Mouse (Mus musculus) liver, embryonic 13.5 days (tissue): ENCODE measurements around the gene Lgals7. TPM values are rescaled to one million over a fixed set of nuclear protein-coding genes. Genes with fewer than 3 reads are reported as not detected.
A peak's percentile ranks its signal among the peaks of the same experiment; 100 is the strongest.
"Not testable (repeated sequence)": the region's sequence is repeated elsewhere in the genome, so short reads cannot be mapped to it uniquely, and the experiment has no call there.

Experiments
- ATAC-seq: fragments of 200-750 bp; cut with Nextera tagmentation; 2 replicates; pipeline ENCODE4 v1.8.0; 2017; ENCODE audit warnings: low read depth, mild to moderate bottlenecking, moderate number of reproducible peaks, moderate library complexity
- DNase-seq: peaks from one replicate; pipeline ENCODE4 v3.0.0; 2022
- H3K27ac ChIP-seq: fragments of 300-500 bp; sonication (generic); 2 replicates; pipeline ENCODE4 v1.5.1; 2015; ENCODE audit warnings: moderate library complexity, mild to moderate bottlenecking, inconsistent platforms
- H3K27me3 ChIP-seq: fragments of 300-500 bp; sonication (generic); 2 replicates; pipeline ENCODE4 v1.6.1; 2015; ENCODE audit warnings: mild to moderate bottlenecking, inconsistent platforms
- H3K36me3 ChIP-seq: fragments of 300-500 bp; sonication (generic); 2 replicates; pipeline ENCODE4 v1.6.1; 2015; ENCODE audit warnings: mild to moderate bottlenecking, inconsistent platforms
- H3K4me1 ChIP-seq: fragments of 300-500 bp; sonication (generic); replicated peaks from 2 replicates; pipeline ENCODE4 v1.6.1; 2015; ENCODE audit warnings: inconsistent platforms
- H3K4me2 ChIP-seq: fragments of 300-500 bp; sonication (generic); 2 replicates; pipeline ENCODE4 v1.6.1; 2015; ENCODE audit warnings: inconsistent platforms, mild to moderate bottlenecking, moderate library complexity
- H3K4me3 ChIP-seq: fragments of 300-500 bp; sonication (generic); replicated peaks from 2 replicates; pipeline ENCODE4 v1.5.1; 2015; ENCODE audit warnings: mild to moderate bottlenecking, inconsistent platforms
- H3K9ac ChIP-seq: fragments of 300-500 bp; sonication (generic); 2 replicates; pipeline ENCODE4 v1.6.1; 2015; ENCODE audit warnings: mild to moderate bottlenecking, inconsistent platforms
- H3K9me3 ChIP-seq: fragments of 300-500 bp; sonication (generic); replicated peaks from 2 replicates; pipeline ENCODE4 v1.6.1; 2016; ENCODE audit warnings: inconsistent platforms
- WGBS: fragments of 180-500 bp; shearing (Covaris S2); methylation state at CpG from one replicate; pipeline ENCODE4 v1.1.7; 2015; ENCODE audit not compliant: insufficient replicate concordance; 5-methylcytosine and 5-hydroxymethylcytosine counted together
- polyA plus RNA-seq: library from polyadenylated mRNA; unstranded; fragments of >200 nt; fragmentation: Nextera tagmentation; extraction: Ambion mirVana; gene quantifications from 2 replicates; pipeline ENCODE4 v1.2.1, GENCODE M21; 2015

Gene Lgals7
- polyA plus RNA-seq, 1 experiment from 2014 or later, result 0.44 TPM

DNA sequence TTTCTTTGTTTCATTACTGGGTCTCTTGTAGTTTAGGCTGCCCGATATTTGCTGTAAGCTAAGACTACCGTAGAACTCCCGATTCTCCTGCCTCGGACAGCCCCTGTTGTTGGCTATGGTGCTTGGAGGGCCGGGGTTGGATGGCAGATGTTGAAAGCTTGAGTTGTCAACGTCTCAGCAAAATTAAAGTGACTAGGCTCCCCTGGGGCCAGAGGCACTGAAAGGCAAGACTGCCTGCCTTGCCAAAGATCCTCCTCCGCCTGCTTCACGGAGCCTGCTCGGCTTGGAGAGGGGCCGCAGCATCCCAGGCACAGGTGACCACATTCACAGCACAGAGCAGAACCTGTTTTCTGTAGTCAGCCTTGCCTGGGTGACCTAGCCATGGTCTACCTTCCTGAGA lies 16.9 kb downstream of the Lgals7 start:
- Histone ChIP-seq H3K4me1 (peaks cover 32% of the 10 kb centered on the region), H3K27ac (no peak overlapping the region), H3K4me3 (no peak overlapping the region), H3K9me3 (no peaks in the 10 kb centered on the region), H3K27me3 (peaks cover 1% of the 10 kb centered on the region; the same call in 1 of the 2 replicates), H3K4me2 (no peak overlapping the region), H3K9ac (no peak overlapping the region), H3K36me3 (no peaks in the 10 kb centered on the region)
- ATAC-seq (no peak), DNase-seq (no peak)
- WGBS, result 84% methylated on average over 10 of the region's 10 CpGs

DNA sequence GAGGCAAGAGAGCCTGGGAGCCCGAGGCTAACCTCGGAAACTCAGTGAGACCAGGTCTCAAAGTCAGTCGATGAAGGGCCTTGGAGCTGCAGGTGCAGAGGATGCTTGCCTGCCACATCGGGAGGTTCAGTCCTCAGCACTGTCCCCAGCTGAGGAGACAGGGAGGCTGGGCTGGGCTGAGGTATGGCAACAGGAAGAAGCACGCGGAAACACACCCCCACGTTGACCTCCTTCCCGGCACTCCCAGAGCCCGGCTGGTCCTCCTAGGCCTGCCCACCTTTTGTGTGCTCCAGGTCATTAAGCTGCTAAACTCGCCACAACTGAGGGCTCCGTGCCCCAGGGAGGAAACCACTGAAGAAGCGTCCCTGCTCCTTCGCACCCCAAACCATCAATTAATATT lies 17.5 kb downstream of the Lgals7 start, which contains the start of gene Capn12:
TSS of gene Capn12 (plus strand) at position 224 of the 400 bp plus-strand sequence.
- 49% methylated on average over 13 of the region's 13 CpGs for WGBS
- H3K4me3 ChIP-seq, result no peak within 1 kb of the TSS
- no peaks in the 10 kb centered on the region for H3K36me3 ChIP-seq
- no peak within 1 kb of the TSS for H3K27ac ChIP-seq
- peaks cover 8% of the 10 kb centered on the region for H3K27me3 ChIP-seq
- H3K9me3 ChIP-seq, result no peaks in the 10 kb centered on the region
- no peak for ATAC-seq
- no peak within 1 kb of the TSS for H3K4me2 ChIP-seq
- peaks cover 28% of the 10 kb centered on the region for H3K4me1 ChIP-seq
- no peak within 1 kb of the TSS for H3K9ac ChIP-seq
- no peak for DNase-seq

DNA sequence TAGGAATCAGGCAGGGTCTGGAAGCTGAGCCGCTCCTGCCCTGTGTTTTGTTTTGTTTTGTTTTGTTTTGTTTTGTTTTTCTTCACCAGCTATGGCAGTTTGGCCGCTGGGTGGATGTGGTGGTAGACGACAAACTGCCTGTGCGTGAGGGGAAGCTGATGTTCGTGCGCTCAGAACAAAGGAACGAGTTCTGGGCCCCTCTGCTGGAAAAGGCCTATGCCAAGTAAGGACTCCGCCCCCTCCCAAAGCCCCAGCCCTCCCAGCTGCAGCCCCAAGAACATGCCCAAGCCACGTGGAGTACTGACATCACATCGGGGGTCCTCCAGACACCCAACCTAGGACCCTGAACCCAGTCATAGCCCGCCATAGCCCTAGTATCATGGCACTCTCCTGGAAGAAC lies 19.4 kb downstream of the Lgals7 start:
- Histone ChIP-seq H3K27ac (no peak overlapping the region), H3K9me3 (no peaks in the 10 kb centered on the region), H3K4me3 (no peak overlapping the region), H3K4me2 (no peak overlapping the region), H3K9ac (no peak overlapping the region), H3K27me3 (peaks cover 26% of the 10 kb centered on the region), H3K36me3 (no peaks in the 10 kb centered on the region), H3K4me1 (peaks cover 11% of the 10 kb centered on the region)
- ATAC-seq (no peak), DNase-seq (no peak)
- WGBS, result 62% methylated on average over 11 of the region's 11 CpGs

DNA sequence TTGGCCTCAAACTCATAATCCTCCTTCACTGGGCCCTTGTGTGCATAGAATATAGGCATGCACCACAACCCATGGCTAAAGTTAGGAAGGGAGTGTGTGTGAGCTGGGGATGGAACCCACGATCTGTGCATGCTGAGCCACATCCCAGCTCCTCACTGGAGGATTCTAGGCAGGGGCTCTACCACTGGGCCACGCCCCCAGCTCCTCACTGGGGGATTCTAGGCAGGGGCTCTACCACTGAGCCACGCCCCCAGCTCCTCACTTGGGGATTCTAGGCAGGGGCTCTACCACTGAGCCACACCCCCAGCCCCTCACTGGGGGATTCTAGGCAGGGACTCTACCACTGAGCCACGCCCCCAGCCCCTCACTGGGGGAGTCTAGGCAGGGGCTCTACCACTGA lies 20.1 kb downstream of the Lgals7 start:
- H3K4me3 ChIP-seq, H3K4me2 ChIP-seq, H3K4me1 ChIP-seq, H3K9ac ChIP-seq, H3K9me3 ChIP-seq, H3K27ac ChIP-seq, ATAC-seq, DNase-seq, H3K36me3 ChIP-seq: not testable (repeated sequence)
- 81% methylated on average over 4 of the region's 4 CpGs for WGBS
- H3K27me3 ChIP-seq, result peaks cover 33% of the 10 kb centered on the region

DNA sequence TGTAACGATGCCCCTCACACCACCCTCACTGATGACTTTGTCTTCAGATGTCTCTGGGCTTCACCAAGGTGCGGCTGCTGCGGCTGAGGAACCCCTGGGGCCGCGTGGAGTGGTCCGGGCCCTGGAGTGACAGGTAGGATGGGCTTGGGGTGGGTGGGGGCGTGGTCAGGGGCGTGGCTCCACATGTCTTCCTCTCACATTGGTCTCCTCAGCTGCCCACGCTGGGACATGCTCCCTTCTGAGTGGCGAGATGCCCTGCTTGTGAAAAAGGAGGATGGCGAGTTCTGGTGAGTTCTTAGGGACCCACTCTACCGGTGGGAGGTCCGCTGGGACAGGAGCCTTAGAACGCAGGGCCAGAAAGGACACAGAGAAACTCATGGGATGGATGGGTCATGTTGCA lies 22.8 kb downstream of the Lgals7 start:
- 24% methylated on average over 14 of the region's 14 CpGs for WGBS
- no peak overlapping the region for H3K4me3 ChIP-seq

DNA sequence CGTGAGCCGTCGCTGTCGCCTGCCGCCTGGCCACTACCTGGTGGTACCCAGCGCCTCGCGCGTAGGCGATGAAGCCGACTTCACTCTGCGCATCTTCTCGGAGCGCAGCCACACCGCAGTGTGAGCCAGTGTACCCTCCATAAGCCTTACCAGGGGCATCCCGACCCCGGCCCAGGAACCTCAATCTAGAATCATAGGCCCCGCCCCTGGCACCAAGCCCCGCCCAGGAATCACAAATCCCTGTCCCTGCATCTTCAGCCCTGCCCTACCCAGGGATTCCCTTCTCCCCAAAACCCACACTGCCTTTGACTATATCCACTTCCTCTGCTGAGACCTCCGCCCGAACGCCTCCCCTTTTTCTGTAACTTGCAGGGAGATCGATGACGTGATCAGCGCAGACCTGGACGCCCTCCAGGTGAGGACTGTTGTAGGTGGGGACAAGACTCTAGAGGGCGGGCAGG lies 25.1 kb downstream of the Lgals7 start:
- peak overlapping the region; percentile 26; the same call in 1 of the 2 replicates for H3K4me3 ChIP-seq
- DNase-seq (no peak), ATAC-seq (no peak)
- H3K4me2 ChIP-seq, result peak overlapping the region; percentile 46
- H3K36me3 ChIP-seq, result peaks cover 27% of the 10 kb centered on the region
- 6% methylated on average over 27 of the region's 27 CpGs for WGBS
- H3K27me3 ChIP-seq, result peaks cover 51% of the 10 kb centered on the region
- no peak overlapping the region for H3K27ac ChIP-seq
- no peak overlapping the region for H3K9ac ChIP-seq
- H3K9me3 ChIP-seq, result no peaks in the 10 kb centered on the region
- H3K4me1 ChIP-seq, result peaks cover 10% of the 10 kb centered on the region

More for the DNA sequence above, 22.8 kb downstream of the Lgals7 start:
- Histone ChIP-seq H3K27ac (no peak overlapping the region), H3K27me3 (peaks cover 51% of the 10 kb centered on the region), H3K4me2 (no peak overlapping the region), H3K9ac (no peak overlapping the region), H3K36me3 (peaks cover 6% of the 10 kb centered on the region), H3K9me3 (no peaks in the 10 kb centered on the region), H3K4me1 (peaks cover 10% of the 10 kb centered on the region)
- DNase-seq, result no peak
- no peak for ATAC-seq

DNA sequence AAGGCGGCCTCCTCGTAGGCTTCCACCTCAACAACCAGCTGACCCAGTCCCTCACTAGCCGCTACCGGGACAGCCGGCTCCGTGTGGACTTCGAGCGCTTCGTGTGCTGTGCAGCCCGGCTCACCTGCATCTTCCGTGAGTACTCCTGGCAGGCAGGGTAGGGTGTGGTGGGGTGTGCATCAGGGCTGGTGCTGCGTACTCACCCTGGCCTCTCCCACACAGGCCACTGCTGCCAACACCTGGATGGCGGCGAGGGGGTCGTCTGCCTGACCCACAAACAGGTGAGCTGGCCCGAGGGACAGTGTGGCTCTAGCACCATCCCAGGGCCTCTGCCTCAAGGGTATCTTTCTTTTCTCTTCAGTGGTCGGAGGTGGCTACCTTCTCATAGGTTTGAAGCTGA lies 28.9 kb downstream of the Lgals7 start:
- 88% methylated on average over 17 of the region's 17 CpGs for WGBS
- ATAC-seq, result no peak

DNA sequence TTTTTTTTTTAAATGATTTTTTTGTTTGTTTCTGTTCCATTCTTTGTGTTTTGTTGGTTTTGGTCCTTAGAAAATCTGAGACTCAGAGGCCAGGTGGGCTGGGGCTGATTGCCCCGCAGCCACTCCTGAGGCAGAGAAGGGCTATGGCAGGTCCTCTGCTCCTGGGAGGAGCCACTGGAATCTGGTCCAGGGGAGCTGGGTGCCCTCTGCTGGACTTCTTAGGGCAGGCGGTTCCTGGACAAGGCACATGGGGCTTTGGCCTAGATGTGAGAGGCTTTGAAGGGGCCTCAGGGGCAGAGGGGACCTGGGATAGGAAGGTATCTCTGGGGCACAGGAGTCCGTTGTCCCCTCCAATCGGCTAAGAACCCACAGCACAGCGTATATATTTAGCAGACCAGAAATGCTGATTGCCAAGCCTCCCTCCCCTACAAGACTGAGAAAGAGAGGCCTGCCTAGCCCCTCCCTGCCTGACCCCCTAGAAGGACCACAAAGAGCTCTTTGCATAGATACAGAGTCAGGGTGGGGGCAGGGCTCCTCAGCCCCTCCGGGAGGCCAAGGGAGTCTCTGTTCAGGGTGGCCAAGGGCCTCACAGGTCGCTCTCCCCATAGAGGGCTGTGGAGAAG lies 30.1 kb downstream of the Lgals7 start:
- peak; percentile 31 for DNase-seq
- Histone ChIP-seq H3K4me1 (peaks cover 16% of the 10 kb centered on the region), H3K36me3 (peaks cover 77% of the 10 kb centered on the region), H3K27me3 (peaks cover 18% of the 10 kb centered on the region), H3K4me3 (no peak overlapping the region), H3K27ac (no peak overlapping the region), H3K9ac (no peak overlapping the region), H3K9me3 (no peaks in the 10 kb centered on the region), H3K4me2 (no peak overlapping the region)
- WGBS, result 60% methylated on average over 7 of the region's 7 CpGs
- peak; percentile 28 for ATAC-seq

More for the DNA sequence above, 28.9 kb downstream of the Lgals7 start:
- no peak overlapping the region for H3K4me3 ChIP-seq
- H3K4me1 ChIP-seq, result peaks cover 22% of the 10 kb centered on the region
- H3K9ac ChIP-seq, result no peak overlapping the region
- no peak overlapping the region for H3K4me2 ChIP-seq
- no peaks in the 10 kb centered on the region for H3K9me3 ChIP-seq
- no peak for DNase-seq
- no peak overlapping the region for H3K27ac ChIP-seq
- peaks cover 29% of the 10 kb centered on the region for H3K27me3 ChIP-seq
- H3K36me3 ChIP-seq, result peaks cover 66% of the 10 kb centered on the region

DNA sequence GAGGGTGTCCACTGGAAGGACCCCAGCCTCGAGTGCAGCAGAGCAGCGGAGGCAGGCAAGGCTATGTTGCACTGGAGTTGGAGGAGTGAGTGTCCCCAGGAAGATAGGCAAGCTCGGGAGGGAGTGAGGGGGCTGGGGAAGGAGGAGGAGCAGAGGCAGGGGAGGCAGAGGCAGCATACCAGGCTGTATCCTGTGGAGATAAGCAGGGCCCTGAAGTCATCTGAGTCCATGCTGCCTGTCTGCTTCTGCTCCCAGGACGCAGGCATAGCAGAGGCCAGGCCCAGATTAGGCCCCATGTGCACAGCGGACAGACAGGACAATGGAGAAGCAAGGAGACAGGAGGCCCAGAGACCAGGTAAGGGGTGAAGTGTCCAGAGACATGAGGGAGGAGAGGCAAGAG lies 31.3 kb downstream of the Lgals7 start:
- ATAC-seq, result peak; percentile 44
- Histone ChIP-seq H3K36me3 (peaks cover 89% of the 10 kb centered on the region), H3K4me3 (no peak overlapping the region), H3K9ac (no peak overlapping the region; the same call in 1 of the 2 replicates), H3K27ac (0 out of 2 replicates have a peak overlapping the region, but pooled peaks have one; percentile 9), H3K4me1 (peaks cover 12% of the 10 kb centered on the region), H3K27me3 (peaks cover 6% of the 10 kb centered on the region), H3K9me3 (no peaks in the 10 kb centered on the region), H3K4me2 (no peak overlapping the region)
- WGBS, result 34% methylated on average over 5 of the region's 5 CpGs
- DNase-seq, result no peak

DNA sequence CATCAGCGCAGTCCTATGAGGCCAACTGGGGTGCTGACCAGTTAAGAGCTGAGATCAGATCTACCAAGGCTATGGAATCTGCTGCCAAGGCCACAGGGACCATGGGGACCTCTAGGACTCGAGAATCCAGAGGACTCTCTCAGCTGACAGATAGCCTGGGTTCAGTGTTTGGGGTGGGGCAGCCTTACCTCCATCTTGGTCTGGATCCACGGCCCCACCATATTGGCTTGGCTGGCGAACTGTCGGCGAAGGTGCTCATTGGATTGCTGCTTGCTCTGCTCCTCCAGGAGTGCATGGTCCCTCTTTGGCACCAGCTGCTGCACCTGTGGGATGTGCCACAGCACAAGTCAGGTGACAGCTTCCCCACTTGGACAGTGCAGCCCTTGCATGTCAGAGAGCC lies 34.0 kb downstream of the Lgals7 start:
- no peaks in the 10 kb centered on the region for H3K9me3 ChIP-seq
- H3K27me3 ChIP-seq, result no peaks in the 10 kb centered on the region
- H3K36me3 ChIP-seq, result peaks cover 99% of the 10 kb centered on the region
- peaks cover 12% of the 10 kb centered on the region for H3K4me1 ChIP-seq
- no peak for ATAC-seq
- H3K27ac ChIP-seq, result no peak overlapping the region
- H3K4me2 ChIP-seq, result no peak overlapping the region
- no peak overlapping the region for H3K4me3 ChIP-seq
- DNase-seq, result no peak
- WGBS, result 84% methylated on average over 6 of the region's 6 CpGs
- no peak overlapping the region for H3K9ac ChIP-seq

DNA sequence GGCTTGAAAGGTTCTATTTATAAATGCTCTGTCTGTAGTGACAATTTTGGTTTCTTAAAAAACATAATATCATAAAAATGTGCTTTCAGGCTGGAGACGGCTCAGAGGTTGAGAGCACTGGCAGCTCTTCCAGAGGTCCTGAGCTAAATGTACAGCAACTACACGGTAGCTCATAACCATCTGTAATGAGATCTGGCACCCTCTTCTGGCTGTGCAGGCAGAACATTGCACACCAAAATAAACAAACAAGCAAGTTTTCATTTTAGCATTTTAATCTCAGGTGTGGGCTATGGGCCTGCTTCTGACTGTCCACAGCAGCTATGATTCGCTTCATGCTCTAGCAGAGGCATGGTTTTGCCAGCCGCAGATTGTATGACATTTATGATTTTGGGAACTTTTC lies 36.3 kb downstream of the Lgals7 start:
- Histone ChIP-seq H3K27ac (no peak overlapping the region), H3K9ac (no peak overlapping the region), H3K36me3 (peaks cover 100% of the 10 kb centered on the region), H3K4me2 (no peak overlapping the region), H3K9me3 (no peaks in the 10 kb centered on the region), H3K4me3 (no peak overlapping the region), H3K27me3 (no peaks in the 10 kb centered on the region), H3K4me1 (peaks cover 5% of the 10 kb centered on the region; the same call in 1 of the 2 replicates)
- WGBS, result 83% methylated on average over 4 of the region's 4 CpGs
- no peak for DNase-seq
- ATAC-seq, result no peak
